Mouse (Mus musculus): ENCODE measurements around the gene Tmem63c.

GRCm38 (mm10) chr12:87132784-87133183 lies 111.6 kb downstream of the Tmem63c start:
- TF ChIP-seq CTCF (IDR thresholded peaks at IDR 0.05; ENCODE audit: low read depth, low read length) (no peak), POLR2A (IDR thresholded peaks at IDR 0.05; ENCODE audit: borderline replicate concordance, low read depth, low read length) (no peak)

All from bone marrow macrophage, adult 2 months (primary cell).